Mouse (Mus musculus) adrenal gland, postnatal 4 days (tissue): ENCODE measurements around the gene Cdk5r1. TPM values are rescaled to one million over a fixed set of nuclear protein-coding genes. Genes with fewer than 3 reads are reported as not detected.

ENCODE experiments used
- total RNA-seq, 2 experiments: library from RNA; stranded (reverse); gene quantifications; 2 replicates each; pipeline ENCODE4 v1.2.3; 2021

Gene Cdk5r1
- total RNA-seq, 2 experiments from 2014 or later = 8.0 to 9.6 TPM

Other genes with a start within 250 kb of the Cdk5r1 start
- gene Rhbdl3, start 176.1 kb upstream of the Cdk5r1 start, total RNA-seq = 1 to 10 TPM; 3.9 to 4.6 TPM
- gene 5730455P16Rik, start 99.0 kb upstream of the Cdk5r1 start, total RNA-seq = 10 to 100 TPM; 23.5 to 25.2 TPM
- gene Zfp207, start 93.7 kb upstream of the Cdk5r1 start, total RNA-seq = 100 to 1,000 TPM; 192 to 194 TPM
- 100 to 1,000 TPM; 116 to 131 TPM for gene Psmd11, start 48.4 kb upstream of the Cdk5r1 start, total RNA-seq